Mouse (Mus musculus) cortical plate, adult 2 months (tissue): Measurements from ENCODE around the gene Plekhh3.

ENCODE experiments used
- CTCF ChIP-seq: fragments of 200-500 bp; IDR thresholded peaks from 2 replicates; pipeline ENCODE4 v1.5.1; 2011; ENCODE audit warnings: mild to moderate bottlenecking, control low read depth, low read length; ENCODE audit not compliant: insufficient read depth; ENCODE audit errors: extremely low read depth
- POLR2A ChIP-seq: fragments of 200-500 bp; IDR thresholded peaks from 2 replicates; pipeline ENCODE4 v1.6.1; 2011; ENCODE audit warnings: mild to moderate bottlenecking, low read length, control low read depth; ENCODE audit not compliant: insufficient read depth; ENCODE audit errors: extremely low read depth

- no peak for TF ChIP-seq CTCF
- TF ChIP-seq POLR2A, result 0 out of 2 replicates have a peak, but pooled peaks have one; percentile 20
These were observed 20.1 kb upstream of the Plekhh3 start for GRCm38 (mm10) chr11:101190913-101191907.
